Mouse (Mus musculus): ENCODE measurements around the gene Ttll10. TPM values are rescaled to one million over a fixed set of nuclear protein-coding genes. Genes with fewer than 3 reads are reported as not detected.

Gene Ttll10
- polyA plus RNA-seq, 2 experiments: 0.38 to 0.42 TPM

DNA sequence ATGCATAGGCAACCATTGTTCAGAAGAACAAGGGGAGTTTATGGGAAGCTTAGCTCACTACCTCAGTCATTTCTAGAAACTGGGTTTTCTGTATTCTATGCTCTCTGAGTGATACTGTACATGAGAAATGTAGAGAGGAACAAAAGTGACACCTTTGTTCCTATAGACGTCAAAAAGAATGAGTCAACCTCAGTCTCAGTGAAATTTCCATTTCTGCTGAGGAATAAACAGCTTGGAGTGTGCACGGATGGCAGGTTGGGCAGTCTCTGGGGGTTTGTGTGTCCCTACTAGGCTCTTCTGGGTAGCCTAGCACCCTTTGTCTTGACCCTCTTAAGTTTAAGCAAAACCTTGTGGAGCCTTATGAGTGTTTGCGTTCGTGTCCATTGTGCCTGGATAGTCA is 50.8 kb downstream of the Ttll10 start:
- Histone ChIP-seq H3K36me3 (replicated peaks; ENCODE audit: control insufficient read depth, insufficient read depth, low read depth) (peaks cover 62% of the 10 kb centered on the region), H3K4me3 (ENCODE audit: insufficient read depth in 1 of 2, low read depth in 2 of 2, low read length in 2 of 2) (no peak overlapping the region), H3K9ac (replicated peaks) (no peak overlapping the region), H3K27me3 (ENCODE audit: control insufficient read depth, insufficient read depth, low read length) (no peaks in the 10 kb centered on the region), H3K27ac (no peak overlapping the region), H3K9me3 (ENCODE audit: control insufficient read depth, low read length) (no peaks in the 10 kb centered on the region), H3K4me1 (replicated peaks; ENCODE audit: control insufficient read depth in 2 of 2, insufficient read depth in 2 of 2, low read length in 1 of 2) (no peaks in the 10 kb centered on the region), H3K4me2 (ENCODE audit: low read depth) (no peak overlapping the region)
- DNase-seq (ENCODE audit: low read depth in 3 of 3, low spot score in 3 of 3) (no peak), ATAC-seq (ENCODE audit: insufficient read depth) (no peak)
- no peak for TF ChIP-seq CTCF (IDR thresholded peaks at IDR 0.05; ENCODE audit: low read depth)
- TF ChIP-seq EP300 (IDR thresholded peaks at IDR 0.05; ENCODE audit: low read depth): no peak
- WGBS (ENCODE audit: insufficient replicate concordance): 89% methylated on average over 4 of the region's 4 CpGs

DNA sequence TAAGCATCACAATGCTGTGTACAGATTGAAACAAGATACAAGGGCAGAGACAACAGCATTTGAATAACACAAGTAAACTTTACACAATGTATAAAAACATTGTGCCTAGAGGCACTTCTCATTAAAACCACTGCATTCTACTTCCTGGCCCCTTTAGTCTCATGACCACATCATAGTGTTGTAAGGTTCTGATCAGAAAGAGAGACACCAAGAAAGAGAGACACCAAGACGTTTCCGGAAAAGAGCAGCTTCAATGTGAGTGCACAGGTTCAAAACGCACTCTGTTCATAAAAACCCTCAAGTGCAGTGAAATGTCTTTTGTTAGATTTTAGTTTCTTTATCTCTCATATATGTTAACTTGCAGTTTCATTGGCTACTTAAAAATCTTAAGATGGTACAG is 55.1 kb downstream of the Ttll10 start:
- no peak overlapping the region for H3K4me2 ChIP-seq (ENCODE audit: low read depth)
- no peak for TF ChIP-seq CTCF (IDR thresholded peaks at IDR 0.05; ENCODE audit: low read depth)
- 81% methylated on average over 3 of the region's 3 CpGs for WGBS (ENCODE audit: insufficient replicate concordance)

DNA sequence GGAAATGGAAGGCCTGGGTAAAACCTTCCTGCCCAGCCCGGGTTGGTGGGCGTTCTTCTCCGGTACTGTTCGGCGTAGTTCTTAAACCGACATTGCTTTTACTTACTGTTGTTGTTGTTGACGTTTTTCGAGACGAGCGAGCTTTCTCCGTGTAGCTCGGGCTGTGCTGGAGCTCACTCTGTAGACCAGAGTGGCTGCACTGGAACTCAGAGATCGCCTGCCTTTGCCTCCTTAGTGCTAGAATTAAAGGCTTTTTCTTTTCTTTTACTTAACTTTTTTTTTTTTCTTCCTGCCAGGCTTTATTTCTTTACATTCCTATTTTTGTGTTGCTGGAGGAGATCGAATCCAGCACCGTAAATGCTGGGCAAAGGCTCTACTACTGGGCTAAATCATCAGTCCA is 65.6 kb downstream of the Ttll10 start:
- 4% methylated on average over 15 of the region's 15 CpGs for WGBS (ENCODE audit: insufficient replicate concordance)
- ATAC-seq (ENCODE audit: insufficient read depth) (no peak), DNase-seq (ENCODE audit: low read depth in 3 of 3, low spot score in 3 of 3) (no peak)
- Histone ChIP-seq H3K27me3 (ENCODE audit: control insufficient read depth, insufficient read depth, low read length) (no peaks in the 10 kb centered on the region), H3K9me3 (ENCODE audit: control insufficient read depth, low read length) (no peaks in the 10 kb centered on the region), H3K27ac (peak overlapping the region; percentile 85), H3K4me3 (ENCODE audit: insufficient read depth in 1 of 2, low read depth in 2 of 2, low read length in 2 of 2) (peak overlapping the region; percentile 85 to 100), H3K36me3 (replicated peaks; ENCODE audit: control insufficient read depth, insufficient read depth, low read depth) (peaks cover 13% of the 10 kb centered on the region), H3K4me2 (ENCODE audit: low read depth) (peak overlapping the region; percentile 91), H3K9ac (replicated peaks) (peak overlapping the region; percentile 78), H3K4me1 (replicated peaks; ENCODE audit: control insufficient read depth in 2 of 2, insufficient read depth in 2 of 2, low read length in 1 of 2) (peaks cover 36 to 38% of the 10 kb centered on the region in 2 experiments)
- TF ChIP-seq EP300 (IDR thresholded peaks at IDR 0.05; ENCODE audit: low read depth) (no peak), CTCF (IDR thresholded peaks at IDR 0.05; ENCODE audit: low read depth) (no peak)

More for the DNA sequence above, 55.1 kb downstream of the Ttll10 start:
- H3K4me1 ChIP-seq (replicated peaks; ENCODE audit: control insufficient read depth in 2 of 2, insufficient read depth in 2 of 2, low read length in 1 of 2): no peaks in the 10 kb centered on the region
- no peak for ATAC-seq (ENCODE audit: insufficient read depth)
- no peak overlapping the region for H3K4me3 ChIP-seq (ENCODE audit: insufficient read depth in 1 of 2, low read depth in 2 of 2, low read length in 2 of 2)
- DNase-seq (ENCODE audit: low read depth in 3 of 3, low spot score in 3 of 3): no peak
- H3K9me3 ChIP-seq (ENCODE audit: control insufficient read depth, low read length): no peaks in the 10 kb centered on the region
- no peak overlapping the region for H3K9ac ChIP-seq (replicated peaks)
- no peak overlapping the region for H3K27ac ChIP-seq
- no peaks in the 10 kb centered on the region for H3K27me3 ChIP-seq (ENCODE audit: control insufficient read depth, insufficient read depth, low read length)
- H3K36me3 ChIP-seq (replicated peaks; ENCODE audit: control insufficient read depth, insufficient read depth, low read depth): peaks cover 69% of the 10 kb centered on the region

DNA sequence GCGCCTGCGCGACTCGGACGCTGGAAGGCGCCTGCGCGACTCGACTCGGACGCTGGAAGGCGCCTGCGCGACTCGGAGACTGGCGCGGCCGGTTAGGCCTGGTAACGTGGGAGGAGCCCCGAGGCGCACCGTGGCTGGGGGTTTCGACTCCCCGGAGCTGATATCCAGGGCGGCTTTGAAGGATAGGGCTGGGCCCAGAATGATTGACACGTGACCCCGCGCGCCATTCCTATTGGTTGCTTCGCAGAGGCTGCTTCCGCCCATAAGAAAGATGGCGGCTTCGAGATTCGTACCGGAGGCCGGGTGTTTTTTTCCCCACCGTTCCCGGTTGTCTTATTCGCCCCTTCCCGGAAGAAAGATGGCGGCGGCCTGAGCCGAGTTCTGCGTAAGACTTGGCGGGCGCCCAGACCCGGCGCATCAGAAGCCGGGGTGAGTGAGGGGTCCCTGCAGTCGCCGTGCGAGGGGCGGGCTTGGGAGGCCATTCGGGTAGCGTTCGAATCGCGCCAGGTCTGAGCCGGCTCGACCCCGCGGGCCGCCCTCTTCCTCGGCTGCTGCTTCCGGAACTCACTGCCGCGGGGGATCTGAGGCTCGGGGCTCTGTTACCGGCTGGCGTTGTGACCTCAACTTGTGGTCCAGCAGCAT is 66.2 kb downstream of the Ttll10 start:
- H3K4me2 ChIP-seq (ENCODE audit: low read depth): peak overlapping the region; percentile 91
- H3K9ac ChIP-seq (replicated peaks): peak overlapping the region; percentile 78
- TF ChIP-seq EP300 (IDR thresholded peaks at IDR 0.05; ENCODE audit: low read depth) (no peak), CTCF (IDR thresholded peaks at IDR 0.05; ENCODE audit: low read depth) (peak; percentile 23; the same call in 1 of the 2 replicates)
- peak overlapping the region; percentile 85 to 100 for H3K4me3 ChIP-seq (ENCODE audit: insufficient read depth in 1 of 2, low read depth in 2 of 2, low read length in 2 of 2)
- peak; percentile 91 for DNase-seq (ENCODE audit: low read depth in 3 of 3, low spot score in 3 of 3)
- H3K9me3 ChIP-seq (ENCODE audit: control insufficient read depth, low read length): no peaks in the 10 kb centered on the region
- peaks cover 10% of the 10 kb centered on the region for H3K36me3 ChIP-seq (replicated peaks; ENCODE audit: control insufficient read depth, insufficient read depth, low read depth)
- no peaks in the 10 kb centered on the region for H3K27me3 ChIP-seq (ENCODE audit: control insufficient read depth, insufficient read depth, low read length)
- peaks cover 41 to 43% of the 10 kb centered on the region in 2 experiments for H3K4me1 ChIP-seq (replicated peaks; ENCODE audit: control insufficient read depth in 2 of 2, insufficient read depth in 2 of 2, low read length in 1 of 2)
- H3K27ac ChIP-seq: peak overlapping the region; percentile 85
- ATAC-seq (ENCODE audit: insufficient read depth): peak; percentile 76
- WGBS (ENCODE audit: insufficient replicate concordance): under 1% methylated on average over 69 of the region's 70 CpGs

DNA sequence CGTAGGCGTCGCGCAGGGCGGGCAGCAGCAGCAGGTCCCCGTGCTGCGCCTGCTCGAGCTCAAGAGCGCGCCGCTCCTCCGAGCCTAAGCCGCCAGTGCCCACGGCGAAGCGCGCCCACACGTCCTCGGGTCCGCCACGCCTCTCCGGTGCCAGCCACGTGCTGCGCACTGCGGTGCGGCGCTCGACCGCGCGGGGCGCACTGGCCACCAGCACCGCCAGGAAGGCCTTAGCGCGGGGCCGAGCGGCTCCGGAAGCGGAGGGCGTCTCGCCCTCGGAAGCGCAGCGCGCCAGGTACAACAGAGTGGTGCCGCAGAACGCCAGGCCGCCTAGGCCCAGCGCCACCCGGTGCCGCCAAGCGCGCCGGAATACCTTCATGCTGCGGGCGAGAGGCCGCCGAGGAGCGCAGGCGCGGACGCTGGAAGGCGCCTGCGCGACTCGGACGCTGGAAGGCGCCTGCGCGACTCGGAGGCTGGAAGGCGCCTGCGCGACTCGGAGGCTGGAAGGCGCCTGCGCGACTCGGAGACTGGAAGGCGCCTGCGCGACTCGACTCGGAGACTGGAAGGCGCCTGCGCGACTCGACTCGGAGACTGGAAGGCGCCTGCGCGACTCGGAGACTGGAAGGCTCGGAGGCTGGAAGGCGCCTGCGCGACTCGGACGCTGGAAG is 66.8 kb downstream of the Ttll10 start, which contains the start of the genes B3galt6 and Sdf4:
Gene B3galt6, minus strand, starts transcription at position 409 of the 665 bp plus-strand sequence.
Gene Sdf4, plus strand, starts transcription at position 632 of the 665 bp plus-strand sequence.
- peaks cover 44 to 45% of the 10 kb centered on the region in 2 experiments for H3K4me1 ChIP-seq (replicated peaks; ENCODE audit: control insufficient read depth in 2 of 2, insufficient read depth in 2 of 2, low read length in 1 of 2)

More for the DNA sequence above, 66.8 kb downstream of the Ttll10 start, which contains the start of the genes B3galt6 and Sdf4:
- Histone ChIP-seq H3K4me3 (ENCODE audit: insufficient read depth in 1 of 2, low read depth in 2 of 2, low read length in 2 of 2) (peak within 1 kb of the TSS; percentile 85 to 100), H3K27ac (peak within 1 kb of the TSS; percentile 85), H3K9ac (replicated peaks) (peak within 1 kb of the TSS; percentile 78), H3K36me3 (replicated peaks; ENCODE audit: control insufficient read depth, insufficient read depth, low read depth) (peaks cover 3% of the 10 kb centered on the region), H3K27me3 (ENCODE audit: control insufficient read depth, insufficient read depth, low read length) (no peaks in the 10 kb centered on the region), H3K9me3 (ENCODE audit: control insufficient read depth, low read length) (no peaks in the 10 kb centered on the region), H3K4me2 (ENCODE audit: low read depth) (peak within 1 kb of the TSS; percentile 98)
- WGBS (ENCODE audit: insufficient replicate concordance): under 1% methylated on average over 99 of the region's 99 CpGs
- ATAC-seq (ENCODE audit: insufficient read depth): peak; percentile 82
- DNase-seq (ENCODE audit: low read depth in 3 of 3, low spot score in 3 of 3): peak; percentile 69 to 90 (median 83)
- TF ChIP-seq CTCF (IDR thresholded peaks at IDR 0.05; ENCODE audit: low read depth) (peak; percentile 63), EP300 (IDR thresholded peaks at IDR 0.05; ENCODE audit: low read depth) (no peak)
